In the genomic region with DNA sequence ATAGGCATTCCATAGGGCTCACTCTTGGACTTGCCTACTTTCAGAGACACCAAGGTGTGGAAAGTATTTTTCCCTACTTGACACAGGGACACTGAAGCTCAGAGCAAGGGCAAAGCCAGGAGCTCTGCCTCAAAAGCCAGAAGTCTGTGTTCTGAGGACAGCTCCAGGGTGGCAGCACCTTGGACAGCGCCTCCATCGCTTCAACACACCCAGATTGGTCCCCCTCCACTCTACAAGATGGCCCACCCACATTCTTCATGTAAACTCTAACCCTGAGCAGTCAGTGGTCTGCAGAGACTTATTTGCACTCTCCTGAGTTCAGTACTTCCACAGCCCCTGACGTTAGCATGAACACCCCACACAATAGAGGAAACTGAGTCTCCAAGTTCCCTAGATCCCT, we compare ENCODE assay signal across 8 mouse cellular contexts. TPM values are rescaled to one million over a fixed set of nuclear protein-coding genes. Genes with fewer than 3 reads are reported as not detected.
DNase-seq lines count a peak whose midpoint lies in the region; TF ChIP-seq lines count a peak whose summit lies in the region.
"Had no signal": no experiment of that assay in that cellular context is flagged by ENCODE, and none has a peak within 500 bp of the region (broad histone marks: within the 10 kb centered on the region; RNA-seq: fewer than 3 reads in every experiment).

No protein-coding gene starts in this region.

- no peaks in the 10 kb centered on the region for H3K36me3 ChIP-seq in ES-E14 (ENCODE audit: control insufficient read depth, insufficient read depth, low read length, poor library complexity, severe bottlenecking)

- in situ Hi-C loops in ES-E14 (cut with MboI; ENCODE audit: low sequenced_read_pairs in 2 of 2, unreplicated experiment in 2 of 2), result no loop called here

- H3K9me3 ChIP-seq in ES-E14 (ENCODE audit: control insufficient read depth, insufficient read depth, low read depth, low read length), result no peaks in the 10 kb centered on the region

- H3K4me1 ChIP-seq in ES-E14 (ENCODE audit: control insufficient read depth in 2 of 2, insufficient read depth in 2 of 2, low read length in 2 of 2, poor library complexity in 1 of 2), result peaks cover 0 to 4% of the 10 kb centered on the region in 2 experiments; a peak in 1 of 4 replicates

- no peak overlapping the region for H3K4me3 ChIP-seq in ES-E14 (ENCODE audit: insufficient read depth in 1 of 2, low read depth in 1 of 2, low read length in 2 of 2, poor library complexity in 1 of 2, severe bottlenecking in 1 of 2)
- H3K4me3 ChIP-seq: erythroblast, embryonic 14.5 days had no signal

- no peak overlapping the region for H3K27ac ChIP-seq in ES-E14 (ENCODE audit: insufficient read depth, low read depth, low read length, poor library complexity, severe bottlenecking)

- H3K9ac ChIP-seq in ES-E14 (ENCODE audit: insufficient read depth, low read depth, low read length, poor library complexity, severe bottlenecking), result no peak overlapping the region

- DNase-seq in kidney, adult 9 months, result peak; percentile 3
- no peak for DNase-seq in kidney, adult 8-10 months
- DNase-seq in 3T3-L1 (ENCODE audit: low read depth, low spot score) (peak; percentile 11), ES-E14 (ENCODE audit: low read depth, low spot score) (peak; percentile 42)
- peak; percentile 78 to 81 for DNase-seq in kidney, postnatal 4 days
- DNase-seq in cerebellum, postnatal 14 days, result no peak
- DNase-seq in B cell, adult 2 months, result no peak

TF ChIP-seq in ES-E14, 5 proteins besides CTCF, POLR2A, EP300 and RAD21:
- TF ChIP-seq ZC3H11A (IDR thresholded peaks at IDR 0.05; ENCODE audit: borderline replicate concordance, low read depth, low read length) (no peak), CHD2 (IDR thresholded peaks at IDR 0.05; ENCODE audit: low read depth, low read length) (no peak), HCFC1 (IDR thresholded peaks at IDR 0.05; ENCODE audit: borderline replicate concordance, insufficient read depth, low read length) (no peak), ZNF384 (IDR thresholded peaks at IDR 0.05; ENCODE audit: low read depth, low read length) (no peak), MAFK (IDR thresholded peaks at IDR 0.05; ENCODE audit: insufficient read depth, low read depth, low read length) (no peak)

RNA-seq across cellular contexts. Expression of a gene that starts 21.1 kb away (rescaled TPM):
- 0.13 TPM in 1 of 2 replicates, not detected in the other for total RNA-seq in ES-E14 (2012; rRNA removed)

Comparison
In these comparisons a context has a peak if more than half of its experiments do, and no peak if none do; other contexts are left out.
1. DNase-seq: peak in kidney, adult 9 months (single experiment), 3T3-L1 (single experiment), ES-E14 (single experiment) and kidney, postnatal 4 days (2 of 2); none in kidney, adult 8-10 months (0 of 2), cerebellum, postnatal 14 days (0 of 2) and B cell, adult 2 months (0 of 2).